Mouse (Mus musculus): ENCODE measurements around the gene Meaf6. TPM values are rescaled to one million over a fixed set of nuclear protein-coding genes. Genes with fewer than 3 reads are reported as not detected.

The Meaf6 gene
- polyA plus RNA-seq, 1 experiment, result 35.7 TPM

GRCm38 (mm10) chr4:125114638-125115037 lies 29.7 kb downstream of the Meaf6 start:
- peak; percentile 12; the same call in 1 of the 2 replicates for TF ChIP-seq POLR2A (IDR thresholded peaks at IDR 0.05; ENCODE audit: low read depth, low read length)
- peak; percentile 72 for TF ChIP-seq CTCF (IDR thresholded peaks at IDR 0.05; ENCODE audit: borderline replicate concordance, insufficient read depth, low read length)
- peak overlapping the region; percentile 89 for H3K27ac ChIP-seq (ENCODE audit: insufficient read depth, low read length)
- H3K4me1 ChIP-seq (ENCODE audit: control insufficient read depth, insufficient read depth, low read length), result peaks cover 16% of the 10 kb centered on the region
- no peak overlapping the region for H3K4me3 ChIP-seq (ENCODE audit: insufficient read depth, low read length)

GRCm38 (mm10) chr4:125115081-125115480 lies 30.1 kb downstream of the Meaf6 start:
- TF ChIP-seq POLR2A (IDR thresholded peaks at IDR 0.05; ENCODE audit: low read depth, low read length) (0 out of 2 replicates have a peak, but pooled peaks have one; percentile 4), CTCF (IDR thresholded peaks at IDR 0.05; ENCODE audit: borderline replicate concordance, insufficient read depth, low read length) (no peak)

DNA sequence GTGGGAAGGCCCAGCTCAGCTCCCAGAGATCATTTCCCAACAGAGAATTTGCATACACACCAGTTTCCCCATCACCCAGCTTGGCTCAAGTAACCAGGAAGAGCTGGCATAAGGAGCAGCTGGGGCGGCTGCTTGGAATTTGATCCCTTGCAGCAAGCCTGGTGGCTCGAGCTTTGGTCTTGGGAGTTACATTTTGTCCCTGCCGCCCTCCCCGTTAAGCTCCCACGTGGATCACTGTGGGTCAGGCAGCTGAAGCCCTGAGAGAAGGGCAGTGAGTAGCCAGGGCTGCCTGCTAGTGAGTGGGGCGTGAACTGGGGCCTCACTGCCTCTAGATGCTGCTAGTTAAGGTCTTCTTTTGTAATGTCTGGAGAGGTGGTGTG lies 30.8 kb downstream of the Meaf6 start:
- no peak overlapping the region for H3K4me3 ChIP-seq (ENCODE audit: insufficient read depth, low read length)
- peak overlapping the region; percentile 89 for H3K27ac ChIP-seq (ENCODE audit: insufficient read depth, low read length)
- H3K4me1 ChIP-seq (ENCODE audit: control insufficient read depth, insufficient read depth, low read length), result peaks cover 16% of the 10 kb centered on the region
- TF ChIP-seq POLR2A (IDR thresholded peaks at IDR 0.05; ENCODE audit: low read depth, low read length) (no peak), CTCF (IDR thresholded peaks at IDR 0.05; ENCODE audit: borderline replicate concordance, insufficient read depth, low read length) (no peak)

More at GRCm38 (mm10) chr4:125115081-125115480, 30.1 kb downstream of the Meaf6 start:
- Histone ChIP-seq H3K4me1 (ENCODE audit: control insufficient read depth, insufficient read depth, low read length) (peaks cover 16% of the 10 kb centered on the region), H3K4me3 (ENCODE audit: insufficient read depth, low read length) (no peak overlapping the region), H3K27ac (ENCODE audit: insufficient read depth, low read length) (peak overlapping the region; percentile 89)

- Histone ChIP-seq H3K4me1 (ENCODE audit: control insufficient read depth, insufficient read depth, low read length) (peaks cover 16% of the 10 kb centered on the region), H3K27ac (ENCODE audit: insufficient read depth, low read length) (peak overlapping the region; percentile 89), H3K4me3 (ENCODE audit: insufficient read depth, low read length) (no peak overlapping the region)
- TF ChIP-seq CTCF (IDR thresholded peaks at IDR 0.05; ENCODE audit: borderline replicate concordance, insufficient read depth, low read length) (no peak), POLR2A (IDR thresholded peaks at IDR 0.05; ENCODE audit: low read depth, low read length) (peak; percentile 56)
Observed at GRCm38 (mm10) chr4:125116090-125116861, 31.3 kb downstream of the Meaf6 start.

- TF ChIP-seq POLR2A (IDR thresholded peaks at IDR 0.05; ENCODE audit: low read depth, low read length) (no peak), CTCF (IDR thresholded peaks at IDR 0.05; ENCODE audit: borderline replicate concordance, insufficient read depth, low read length) (no peak)
- peaks cover 18% of the 10 kb centered on the region for H3K4me1 ChIP-seq (ENCODE audit: control insufficient read depth, insufficient read depth, low read length)
- no peak overlapping the region for H3K4me3 ChIP-seq (ENCODE audit: insufficient read depth, low read length)
- peak overlapping the region; percentile 89 for H3K27ac ChIP-seq (ENCODE audit: insufficient read depth, low read length)
Observed at GRCm38 (mm10) chr4:125116929-125117328, 32.0 kb downstream of the Meaf6 start.

- no peak overlapping the region for H3K4me3 ChIP-seq (ENCODE audit: insufficient read depth, low read length)
- peaks cover 25% of the 10 kb centered on the region for H3K4me1 ChIP-seq (ENCODE audit: control insufficient read depth, insufficient read depth, low read length)
- peak overlapping the region; percentile 89; the same call in 1 of the 2 replicates for H3K27ac ChIP-seq (ENCODE audit: insufficient read depth, low read length)
- no peak for TF ChIP-seq CTCF (IDR thresholded peaks at IDR 0.05; ENCODE audit: borderline replicate concordance, insufficient read depth, low read length)
- 0 out of 2 replicates have a peak, but pooled peaks have one; percentile 0 for TF ChIP-seq POLR2A (IDR thresholded peaks at IDR 0.05; ENCODE audit: low read depth, low read length)
Observed at GRCm38 (mm10) chr4:125117902-125118320, 33.0 kb downstream of the Meaf6 start.

DNA sequence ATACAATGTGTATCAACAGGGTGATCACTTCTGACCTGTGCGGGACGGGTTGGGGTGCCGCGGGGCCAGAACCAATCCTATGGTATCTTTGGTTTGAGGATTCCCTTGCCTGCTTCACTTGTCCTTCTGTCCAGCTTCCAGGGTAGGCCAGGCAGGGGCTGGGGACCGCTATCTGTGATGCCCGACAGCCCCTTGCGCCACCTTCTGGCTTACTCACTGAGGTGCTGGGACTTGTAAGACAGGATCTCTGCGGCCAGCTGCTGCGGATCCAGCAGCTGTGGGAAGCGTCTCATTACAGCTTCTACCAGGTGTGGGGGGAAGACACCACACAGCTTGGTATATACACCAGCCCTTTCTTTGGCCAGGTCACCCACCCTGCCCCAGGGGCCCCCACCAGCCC lies 34.1 kb downstream of the Meaf6 start:
- TF ChIP-seq CTCF (IDR thresholded peaks at IDR 0.05; ENCODE audit: borderline replicate concordance, insufficient read depth, low read length), result peak; percentile 22; the same call in 1 of the 2 replicates
- no peak for TF ChIP-seq POLR2A (IDR thresholded peaks at IDR 0.05; ENCODE audit: low read depth, low read length)
- no peak overlapping the region for H3K4me3 ChIP-seq (ENCODE audit: insufficient read depth, low read length)
- peaks cover 34% of the 10 kb centered on the region for H3K4me1 ChIP-seq (ENCODE audit: control insufficient read depth, insufficient read depth, low read length)
- H3K27ac ChIP-seq (ENCODE audit: insufficient read depth, low read length), result no peak overlapping the region

DNA sequence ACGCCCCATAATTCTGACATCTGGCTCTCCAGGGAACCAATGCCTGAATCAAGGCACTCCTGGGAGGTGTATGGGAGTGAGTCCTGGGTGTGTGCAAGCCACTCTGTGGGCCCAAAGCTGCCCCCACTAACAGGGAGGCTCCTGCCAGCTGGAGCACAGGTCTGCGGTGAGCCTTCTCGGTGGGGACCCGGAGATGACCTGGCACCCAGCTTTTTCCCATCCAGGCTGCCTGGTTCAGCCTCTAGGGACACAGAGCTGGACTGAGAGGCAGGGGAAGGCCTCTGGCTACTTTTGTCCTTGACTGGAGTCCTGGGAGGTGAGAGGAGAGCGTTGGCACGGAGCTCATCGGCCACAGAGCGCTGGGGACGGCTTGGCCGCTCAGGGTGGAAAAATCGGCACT lies 34.8 kb downstream of the Meaf6 start:
- TF ChIP-seq POLR2A (IDR thresholded peaks at IDR 0.05; ENCODE audit: low read depth, low read length) (no peak), CTCF (IDR thresholded peaks at IDR 0.05; ENCODE audit: borderline replicate concordance, insufficient read depth, low read length) (no peak)
- Histone ChIP-seq H3K4me3 (ENCODE audit: insufficient read depth, low read length) (no peak overlapping the region), H3K4me1 (ENCODE audit: control insufficient read depth, insufficient read depth, low read length) (peaks cover 34% of the 10 kb centered on the region), H3K27ac (ENCODE audit: insufficient read depth, low read length) (no peak overlapping the region)

- Histone ChIP-seq H3K27ac (ENCODE audit: insufficient read depth, low read length) (peak overlapping the region; percentile 90), H3K4me3 (ENCODE audit: insufficient read depth, low read length) (no peak overlapping the region), H3K4me1 (ENCODE audit: control insufficient read depth, insufficient read depth, low read length) (peaks cover 26% of the 10 kb centered on the region)
- TF ChIP-seq CTCF (IDR thresholded peaks at IDR 0.05; ENCODE audit: borderline replicate concordance, insufficient read depth, low read length), result no peak
- peak; percentile 41 for TF ChIP-seq POLR2A (IDR thresholded peaks at IDR 0.05; ENCODE audit: low read depth, low read length)
Observed at GRCm38 (mm10) chr4:125122431-125123278, 37.7 kb downstream of the Meaf6 start.
